Mouse (Mus musculus): Measurements from ENCODE around the gene Ripply2. TPM values are rescaled to one million over a fixed set of nuclear protein-coding genes. Genes with fewer than 3 reads are reported as not detected.
"Not testable (repeated sequence)": the region's sequence is repeated elsewhere in the genome, so short reads cannot be mapped to it uniquely, and the experiment has no call there.

The Ripply2 gene
- polyA plus RNA-seq (2012; rRNA removed): not detected in 2 replicates

DNA sequence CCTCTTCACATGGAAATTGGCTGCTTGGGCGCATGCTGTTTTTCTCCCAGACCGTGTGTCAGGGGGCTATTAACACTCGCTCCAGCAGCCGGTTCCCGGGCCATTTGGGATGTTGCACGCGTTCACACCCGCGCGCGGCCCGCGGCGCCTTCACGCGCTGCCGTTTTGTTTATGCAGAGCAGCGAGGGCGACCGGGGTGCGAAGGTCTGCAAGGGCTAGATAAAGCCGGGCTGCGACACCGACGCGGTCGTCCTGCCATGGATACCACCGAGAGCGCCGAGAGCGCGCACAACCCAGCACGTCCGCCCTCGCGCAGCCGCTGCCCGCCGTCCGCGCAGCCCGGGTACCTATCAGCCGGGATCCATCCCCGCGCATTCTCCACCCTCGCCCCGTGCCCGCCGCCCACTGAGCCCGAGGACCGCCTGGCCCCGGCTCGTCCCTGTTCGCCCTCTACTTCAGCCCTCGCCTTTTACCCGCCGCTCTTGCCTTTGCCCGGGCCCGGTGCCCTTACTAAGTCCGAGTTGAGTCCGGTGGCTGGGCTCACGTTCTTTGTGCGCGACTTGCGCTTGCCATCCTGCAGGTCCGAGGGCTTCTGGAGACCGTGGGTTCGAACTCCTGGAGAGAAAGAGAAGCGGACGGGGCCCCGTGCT lies at the start of gene Ripply2:
Gene Ripply2, plus strand, starts transcription at position 250 of the 650 bp plus-strand sequence.
- DNase-seq (ENCODE audit: low read depth): no peak

- not testable (repeated sequence) for DNase-seq (ENCODE audit: low read depth)
Measured at GRCm38 (mm10) chr9:86972471-86972870, 42.9 kb upstream of the Ripply2 start.

- no peak for DNase-seq (ENCODE audit: low read depth)
Measured at GRCm38 (mm10) chr9:86973562-86973961, 41.8 kb upstream of the Ripply2 start.

- DNase-seq (ENCODE audit: low read depth): no peak
Measured at GRCm38 (mm10) chr9:86976896-86977295, 38.4 kb upstream of the Ripply2 start.

DNA sequence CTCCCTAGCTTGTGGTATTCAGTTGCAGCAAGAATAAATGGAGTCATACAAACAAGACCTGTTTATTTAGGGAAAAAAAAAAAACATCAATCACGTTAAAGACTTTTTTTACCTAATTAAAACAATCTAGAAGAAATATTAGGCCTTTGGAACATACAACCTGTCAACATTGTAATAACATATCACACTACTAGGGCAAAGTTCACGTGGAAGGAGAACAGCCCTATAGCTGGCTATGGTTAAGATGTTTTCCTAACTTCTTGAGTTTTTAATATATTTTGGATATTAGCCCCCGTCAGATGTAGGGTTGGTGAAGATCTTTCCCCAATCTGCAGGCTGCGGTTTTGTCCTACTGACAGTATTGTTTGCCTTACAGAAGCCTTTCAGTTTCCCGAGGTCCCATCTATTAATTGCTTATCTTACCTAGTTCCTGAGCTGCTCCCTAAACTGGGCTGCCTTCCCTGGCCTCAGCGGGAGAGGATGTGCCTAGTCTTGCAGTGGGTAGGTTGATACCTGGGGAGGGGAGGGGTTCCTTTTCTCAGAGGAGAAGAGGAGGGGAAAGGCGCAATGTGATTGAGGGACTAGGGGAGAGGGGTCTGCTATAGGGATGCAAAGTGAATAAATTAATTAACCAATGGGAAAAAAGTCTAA lies 37.0 kb upstream of the Ripply2 start:
- no peak for DNase-seq (ENCODE audit: low read depth)

DNA sequence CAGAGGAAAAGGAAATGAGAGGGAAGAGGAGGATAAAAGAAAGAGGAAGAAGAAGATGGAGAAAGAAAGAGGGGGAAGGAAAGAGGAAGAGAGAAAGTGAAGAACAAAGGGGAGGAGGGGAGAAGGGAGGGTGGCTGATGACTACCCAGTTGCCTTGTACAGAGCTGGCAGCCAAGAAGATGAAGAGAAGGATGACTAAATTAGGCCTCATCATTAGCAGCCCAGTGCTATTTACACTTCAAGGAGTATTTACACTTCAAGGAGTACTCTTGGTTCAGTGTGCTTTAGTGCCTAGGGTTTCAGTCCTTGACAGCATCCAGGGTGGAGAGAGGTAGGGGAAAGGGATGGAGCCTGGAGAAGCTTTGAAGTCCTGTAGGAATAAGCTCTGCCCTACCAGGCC lies 35.3 kb upstream of the Ripply2 start:
- DNase-seq (ENCODE audit: low read depth): no peak

DNA sequence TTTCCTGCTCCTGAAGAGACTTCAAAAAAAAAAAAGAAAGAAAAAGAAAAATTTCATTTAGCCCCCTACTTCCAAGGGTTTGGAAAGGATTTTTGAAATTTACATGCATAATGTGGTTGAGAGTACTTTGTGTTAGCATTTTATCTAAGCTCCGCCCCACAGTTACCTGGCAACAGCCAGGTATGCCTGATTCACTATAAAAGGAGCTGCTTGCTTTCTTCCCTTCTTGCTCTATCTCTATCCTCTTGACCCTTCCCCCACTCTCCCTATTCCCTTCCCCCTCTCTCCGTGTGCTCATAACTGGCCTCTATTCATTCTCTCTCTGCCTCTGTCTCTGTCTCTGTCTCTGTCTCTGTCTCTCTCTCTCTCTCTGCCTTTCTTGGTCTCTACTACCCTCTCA lies 34.4 kb upstream of the Ripply2 start:
- DNase-seq (ENCODE audit: low read depth): no peak

DNA sequence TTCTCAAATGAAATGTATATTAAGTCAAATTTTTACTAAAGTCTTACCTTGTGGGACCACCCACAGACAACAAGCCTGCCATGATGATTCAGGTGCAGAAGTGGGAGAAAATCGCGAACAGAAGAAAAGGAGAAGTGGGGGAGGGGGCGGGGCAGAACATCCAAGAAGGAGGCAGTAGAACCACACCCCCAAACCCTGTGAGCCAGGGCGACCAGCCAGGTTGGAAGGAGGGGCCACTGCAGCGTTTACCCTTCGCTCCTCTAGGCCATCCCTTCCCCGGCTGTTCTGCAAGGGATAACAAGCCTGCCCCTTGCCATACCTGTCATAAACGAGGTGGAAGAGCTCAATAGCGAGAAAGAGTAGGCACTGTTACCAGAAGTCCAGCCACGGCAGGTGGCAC lies 33.8 kb upstream of the Ripply2 start:
- no peak for DNase-seq (ENCODE audit: low read depth)

GRCm38 (mm10) chr9:86984583-86984982 lies 30.8 kb upstream of the Ripply2 start:
- no peak for DNase-seq (ENCODE audit: low read depth)

DNA sequence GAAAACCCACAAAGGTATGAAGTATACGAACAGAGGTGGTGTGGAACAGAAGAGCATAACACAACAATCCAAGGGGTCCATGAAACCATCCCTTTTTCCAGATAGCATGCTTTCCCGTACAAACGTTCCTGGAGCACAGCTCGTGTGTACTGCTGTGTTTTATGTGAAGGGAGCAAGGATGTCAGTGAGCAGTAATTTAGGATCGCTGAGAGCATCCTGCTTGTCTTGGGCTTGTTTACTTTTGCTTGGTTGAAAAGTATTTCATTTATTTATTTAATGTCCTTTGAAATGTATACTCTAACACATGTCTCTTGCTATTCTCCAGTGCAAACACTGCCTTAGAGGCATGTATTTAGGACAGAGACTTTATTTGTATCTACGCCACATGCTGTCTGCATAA lies 30.2 kb upstream of the Ripply2 start:
- no peak for DNase-seq (ENCODE audit: low read depth)

GRCm38 (mm10) chr9:86986703-86987296 lies 28.5 kb upstream of the Ripply2 start:
- no peak for DNase-seq (ENCODE audit: low read depth)

DNA sequence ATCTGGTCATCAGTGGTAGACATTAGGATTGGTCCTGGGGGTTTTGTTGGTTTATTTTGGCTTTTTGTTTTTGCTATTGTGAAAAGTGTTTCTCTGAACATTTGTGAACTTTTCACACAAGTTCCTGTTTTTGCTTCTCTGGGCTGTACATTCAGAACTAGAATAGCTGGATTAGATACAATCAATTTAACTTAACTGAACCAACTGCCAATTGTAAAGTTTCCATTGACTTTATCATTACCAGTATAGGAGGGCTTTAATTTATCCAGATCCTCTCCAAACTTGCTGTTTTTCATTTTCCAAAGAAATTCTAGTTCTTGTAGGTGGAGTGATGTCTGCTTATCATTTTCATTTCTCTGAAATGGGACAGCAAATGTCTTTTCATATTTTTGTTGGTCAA lies 25.5 kb upstream of the Ripply2 start:
- no peak for DNase-seq (ENCODE audit: low read depth)

- no peak for DNase-seq (ENCODE audit: low read depth)
Measured at GRCm38 (mm10) chr9:86991758-86992157, 23.6 kb upstream of the Ripply2 start.

DNA sequence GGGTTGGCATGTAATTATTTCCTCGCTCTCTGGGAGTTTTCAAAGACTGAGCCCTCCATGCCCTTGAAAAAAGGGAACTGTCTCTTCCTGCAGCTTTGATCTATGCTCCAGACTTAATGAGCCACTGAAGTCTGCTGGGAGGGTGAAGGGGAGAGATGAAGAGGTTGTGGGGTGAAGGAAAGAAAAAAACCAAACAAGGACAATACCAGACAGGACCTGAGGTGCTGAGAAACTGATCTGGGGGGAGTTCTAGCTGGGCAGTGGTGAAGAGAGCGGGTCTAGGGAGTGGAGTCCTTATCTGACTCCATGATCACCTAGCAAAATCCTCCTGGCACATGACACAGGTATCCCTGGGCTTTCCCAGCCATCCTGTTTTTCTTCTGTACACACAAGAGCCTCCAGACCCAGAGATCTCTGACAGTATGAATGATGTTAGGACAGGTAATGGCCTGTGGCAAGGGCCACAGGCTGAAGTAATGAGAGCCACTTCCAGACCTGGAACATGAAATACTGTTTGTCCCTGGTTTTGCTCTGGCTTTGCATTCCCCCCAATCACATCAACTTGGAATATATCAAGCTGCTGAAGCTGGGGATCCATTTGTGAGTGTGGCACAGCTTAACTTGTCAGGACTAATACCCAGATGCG lies 18.2 kb upstream of the Ripply2 start:
- DNase-seq (ENCODE audit: low read depth): no peak

DNA sequence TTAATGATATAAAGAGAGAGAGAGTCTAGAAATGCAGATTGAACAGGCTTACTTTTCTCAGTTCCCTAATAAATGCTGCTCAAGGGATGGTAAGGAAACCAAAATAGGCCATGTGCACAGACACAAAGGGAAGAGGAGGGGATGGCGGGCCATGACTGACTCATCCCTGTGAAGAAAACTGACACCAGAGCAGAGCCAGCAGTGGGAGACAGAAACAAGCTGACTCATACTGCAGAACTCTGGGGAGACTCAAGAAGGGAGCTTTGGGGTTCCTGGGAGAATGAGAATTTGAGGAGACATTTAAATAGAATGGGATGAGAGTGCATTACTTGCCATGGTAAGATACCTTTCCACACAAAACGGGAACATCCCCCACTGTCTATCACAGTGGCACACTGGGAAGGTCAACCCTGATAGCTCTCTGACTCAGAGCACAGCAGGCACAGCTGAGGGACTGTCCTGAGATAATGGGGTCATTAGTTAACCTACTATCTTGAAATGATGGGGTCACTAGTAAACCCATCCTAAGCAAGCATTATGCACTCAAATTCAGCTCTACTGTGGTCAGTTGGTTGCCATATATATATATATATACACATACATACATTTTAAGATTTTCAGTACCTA lies 15.3 kb upstream of the Ripply2 start:
- DNase-seq (ENCODE audit: low read depth): no peak

DNA sequence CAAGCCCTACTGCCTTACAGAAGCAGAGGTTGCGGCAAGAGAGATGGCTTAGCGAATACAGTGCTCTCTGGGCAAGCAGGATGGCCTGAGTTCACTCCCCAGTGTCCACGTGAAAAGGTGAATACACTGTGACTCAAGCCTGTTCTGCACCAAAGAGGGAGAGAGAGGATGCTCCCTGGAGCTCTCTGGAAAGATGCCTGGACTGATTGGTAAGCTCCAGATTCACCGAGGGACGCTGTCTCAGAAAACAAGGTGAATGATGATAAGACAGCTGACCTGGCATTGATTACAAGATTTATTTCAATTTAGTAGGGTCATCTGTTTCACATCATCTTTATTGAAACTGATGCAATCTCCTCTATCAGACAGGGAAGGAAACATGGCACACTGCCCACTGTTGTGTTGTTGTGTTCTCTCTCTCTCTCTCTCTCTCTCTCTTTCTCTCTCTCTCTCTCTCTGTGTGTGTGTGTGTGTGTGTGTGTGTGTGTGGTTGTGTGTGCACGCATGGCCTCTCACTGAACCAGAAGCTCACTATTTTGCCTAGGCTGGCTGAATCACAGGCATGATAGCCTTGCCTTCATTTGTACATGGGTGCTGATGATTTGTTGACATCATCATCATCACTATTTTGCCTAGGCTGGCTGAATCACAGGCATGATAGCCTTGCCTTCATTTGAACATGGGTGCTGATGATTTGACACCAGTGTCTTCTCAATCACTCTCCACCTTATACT lies 10.5 kb upstream of the Ripply2 start:
- no peak for DNase-seq (ENCODE audit: low read depth)

GRCm38 (mm10) chr9:87005435-87005779 lies 9.9 kb upstream of the Ripply2 start:
- no peak for DNase-seq (ENCODE audit: low read depth)

- no peak for DNase-seq (ENCODE audit: low read depth)
Measured at GRCm38 (mm10) chr9:87008507-87008906, 6.8 kb upstream of the Ripply2 start.

GRCm38 (mm10) chr9:87008919-87009318 lies 6.4 kb upstream of the Ripply2 start:
- no peak for DNase-seq (ENCODE audit: low read depth)

DNA sequence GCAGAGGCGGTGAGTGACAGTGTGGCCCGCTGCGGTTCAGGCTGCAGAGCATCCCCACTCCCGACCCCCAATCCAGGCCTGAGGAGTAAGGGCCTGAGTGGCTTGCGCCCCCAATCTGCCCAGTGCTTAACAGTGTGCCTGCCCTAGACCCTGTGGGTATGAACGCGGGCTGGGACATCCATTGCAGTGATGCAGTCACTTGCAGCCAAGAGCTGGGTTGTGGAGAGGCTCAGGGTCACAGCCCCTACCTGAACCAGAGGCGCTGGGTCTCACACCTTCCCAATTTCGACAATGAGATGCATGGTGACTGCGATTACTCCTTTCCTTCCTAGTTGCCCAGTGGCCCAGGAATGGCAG lies 579 bp downstream of the Ripply2 start:
- DNase-seq (ENCODE audit: low read depth): no peak

GRCm38 (mm10) chr9:87021778-87022523 lies 6.6 kb downstream of the Ripply2 start, which contains the start of gene Cyb5r4:
TSS of gene Cyb5r4 (plus strand) at chr9:87022014.
- peak; percentile 44 for DNase-seq (ENCODE audit: low read depth)

Data from gonadal fat pad, adult 2 months (tissue).